Mouse (Mus musculus) urinary bladder, postnatal 14 days (tissue): ENCODE data around the gene Bcr.

Source experiments
- DNase-seq: peaks from one replicate; pipeline ENCODE4 v3.0.0; 2021; ENCODE audit warnings: low spot score

Gene Bcr

DNA sequence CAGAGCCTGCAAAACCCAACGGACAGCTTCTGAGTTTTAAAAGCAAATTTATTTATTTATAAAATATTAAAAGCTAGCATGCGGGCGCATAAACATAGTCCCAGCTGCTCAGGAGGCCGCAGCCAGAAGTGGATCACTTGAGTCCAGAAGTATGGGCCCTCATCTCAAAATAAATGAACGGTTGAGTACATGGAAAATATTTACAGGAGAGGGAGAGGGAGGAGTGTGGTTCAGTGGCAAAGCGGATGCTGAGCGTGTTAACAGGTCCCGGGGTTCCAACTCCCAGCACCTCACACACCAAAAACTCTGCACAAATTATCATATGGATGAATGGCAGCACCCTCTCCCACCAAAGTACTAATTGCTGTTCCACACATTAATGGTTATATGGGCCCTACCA, 2.1 kb upstream of the Bcr start:
- DNase-seq, result no peak

DNA sequence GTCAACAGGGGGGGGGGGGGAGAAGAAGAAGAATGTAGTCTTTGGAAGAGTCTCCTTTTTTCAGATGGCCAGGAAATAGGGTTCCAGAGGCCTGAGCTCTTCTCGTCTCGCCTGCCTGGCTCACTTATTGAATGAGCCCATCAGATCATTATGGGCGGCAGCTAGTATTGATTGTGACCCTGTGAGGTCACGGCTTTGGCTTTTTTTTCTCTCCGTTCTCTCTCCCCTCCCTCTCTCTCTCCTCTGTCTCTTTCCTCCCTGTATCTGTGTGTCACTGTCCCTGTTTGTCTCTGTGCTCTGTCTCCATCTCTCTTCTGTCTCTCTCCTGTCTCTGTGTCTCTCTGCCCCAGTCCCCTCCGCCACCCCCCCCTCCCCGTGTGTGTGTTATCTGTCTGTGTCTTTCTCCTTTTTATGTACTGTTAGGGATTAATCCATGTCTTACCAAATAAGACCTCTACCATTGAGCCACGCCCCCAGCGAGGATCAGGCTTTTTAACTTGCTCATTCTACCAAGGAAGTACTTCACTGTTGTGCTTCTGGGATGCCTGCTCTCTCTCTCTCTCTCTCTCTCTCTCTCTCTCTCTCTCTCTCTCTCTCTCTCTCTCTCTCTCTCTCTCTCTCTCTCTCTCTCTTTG, 1.5 kb upstream of the Bcr start:
- peak; percentile 45 for DNase-seq

- DNase-seq, result peak; percentile 78
Observed at GRCm38 (mm10) chr10:75059396-75059795, 996 bp upstream of the Bcr start.

DNA sequence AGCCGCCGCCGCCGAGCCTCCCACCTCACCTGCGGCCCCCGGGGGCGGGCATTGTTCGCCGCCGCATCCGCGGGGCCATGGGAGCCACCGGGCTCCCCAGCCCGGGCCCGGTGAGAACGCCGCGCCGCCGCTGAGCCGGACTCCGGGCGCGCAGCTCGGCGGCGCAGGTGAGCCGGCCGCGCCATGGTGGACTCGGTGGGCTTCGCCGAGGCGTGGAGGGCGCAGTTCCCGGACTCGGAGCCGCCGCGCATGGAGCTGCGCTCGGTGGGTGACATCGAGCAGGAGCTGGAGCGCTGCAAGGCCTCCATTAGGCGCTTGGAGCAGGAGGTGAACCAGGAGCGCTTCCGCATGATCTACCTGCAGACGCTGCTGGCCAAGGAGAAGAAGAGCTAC, 447 bp downstream of the Bcr start:
- peak; percentile 18 for DNase-seq

DNA sequence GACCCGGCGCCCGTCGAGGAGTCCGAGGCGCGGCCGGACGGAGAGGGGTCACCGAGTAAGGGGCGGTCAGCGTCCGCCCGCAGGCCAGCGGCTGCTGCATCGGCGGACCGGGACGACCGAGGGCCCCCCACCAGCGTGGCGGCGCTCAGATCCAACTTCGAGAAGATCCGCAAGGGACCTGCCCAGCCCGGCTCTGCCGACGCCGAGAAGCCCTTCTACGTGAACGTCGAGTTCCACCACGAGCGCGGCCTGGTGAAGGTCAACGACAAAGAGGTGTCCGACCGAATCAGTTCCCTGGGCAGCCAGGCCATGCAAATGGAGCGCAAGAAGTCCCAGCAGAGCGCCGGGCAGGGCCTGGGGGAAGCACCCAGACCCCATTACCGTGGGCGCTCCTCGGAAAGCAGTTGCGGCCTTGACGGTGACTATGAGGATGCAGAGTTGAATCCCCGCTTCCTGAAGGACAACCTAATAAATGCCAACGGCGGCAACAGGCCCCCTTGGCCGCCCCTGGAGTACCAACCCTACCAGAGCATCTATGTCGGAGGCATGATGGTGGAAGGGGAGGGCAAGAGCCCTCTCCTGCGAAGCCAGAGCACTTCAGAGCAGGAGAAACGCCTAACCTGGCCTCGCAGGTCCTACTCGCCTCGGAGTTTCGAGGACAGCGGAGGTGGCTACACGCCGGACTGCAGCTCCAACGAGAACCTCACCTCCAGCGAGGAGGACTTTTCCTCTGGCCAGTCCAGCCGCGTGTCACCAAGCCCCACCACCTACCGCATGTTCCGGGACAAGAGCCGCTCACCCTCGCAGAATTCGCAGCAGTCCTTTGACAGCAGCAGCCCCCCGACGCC, 1.2 kb downstream of the Bcr start:
- peak; percentile 29 for DNase-seq

DNA sequence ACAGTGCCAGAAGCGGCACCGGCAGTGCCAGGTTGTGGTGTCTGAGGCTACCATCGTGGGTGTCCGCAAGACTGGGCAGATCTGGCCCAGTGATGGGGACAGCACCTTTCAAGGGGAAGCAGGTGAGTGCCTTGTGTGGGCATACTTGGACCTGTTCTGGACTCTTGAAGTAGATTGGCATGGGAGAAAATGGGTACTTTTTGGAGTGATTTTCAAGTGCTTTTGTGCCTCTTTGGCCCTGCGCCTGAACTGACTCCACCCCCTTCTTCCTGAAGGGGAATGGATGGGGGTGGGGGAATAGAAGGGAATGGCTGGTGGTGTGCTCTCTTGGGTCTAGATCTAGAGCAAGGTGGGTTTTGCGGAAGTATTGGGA, 1.8 kb downstream of the Bcr start:
- peak; percentile 31 for DNase-seq

GRCm38 (mm10) chr10:75062621-75063020, 2.2 kb downstream of the Bcr start:
- no peak for DNase-seq

DNA sequence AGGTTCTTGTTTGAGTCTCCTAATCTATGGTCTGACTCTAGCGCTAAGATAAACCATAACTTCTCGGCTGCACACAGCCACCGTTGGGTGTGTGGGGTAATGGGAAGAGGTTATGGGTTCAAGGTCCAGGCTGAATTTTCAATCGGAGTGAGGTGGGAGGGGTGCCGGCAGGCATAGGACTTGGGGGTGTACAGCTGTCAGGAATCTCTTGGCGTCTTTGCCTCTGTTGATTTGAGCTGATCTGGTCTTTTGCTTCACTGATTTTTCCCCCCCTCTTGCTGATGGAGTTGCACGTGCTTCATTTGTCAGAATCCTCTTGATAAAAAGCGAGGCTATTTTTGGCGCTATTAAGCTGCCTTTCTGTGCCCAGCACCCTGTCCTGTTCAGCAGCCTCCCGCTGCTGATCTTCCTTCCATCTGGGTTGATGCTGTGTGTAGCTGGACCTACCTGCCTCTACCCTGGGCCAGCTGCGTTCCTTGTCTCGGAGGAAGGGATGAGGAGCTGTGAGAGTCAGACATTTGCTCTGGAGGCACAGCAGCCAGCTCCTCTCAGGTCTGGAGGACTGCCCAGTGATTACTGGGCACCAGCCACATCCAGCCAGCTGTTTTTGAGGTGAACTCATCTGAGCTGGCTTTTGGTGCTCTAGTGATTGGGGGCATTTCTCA, 3.0 kb downstream of the Bcr start:
- DNase-seq, result no peak

DNA sequence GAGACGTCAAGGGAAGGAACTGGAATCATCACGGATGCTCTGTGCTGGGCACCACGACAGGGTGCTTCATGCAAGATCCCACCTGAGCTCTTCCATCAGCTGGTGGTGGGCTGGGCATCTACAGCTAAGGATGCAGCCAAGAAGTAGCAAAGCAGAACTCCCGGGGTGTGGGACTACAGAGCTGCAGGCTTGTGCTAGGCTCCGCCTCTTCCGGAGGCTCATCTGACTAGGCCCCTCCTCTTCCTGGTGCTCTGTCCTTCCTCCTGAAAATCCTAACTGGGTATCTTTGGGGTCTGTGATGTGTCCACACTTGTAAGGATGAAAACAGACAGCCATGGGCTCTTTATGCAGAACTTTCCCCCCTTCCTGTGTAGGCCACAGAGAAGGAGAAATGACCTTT, 5.3 kb downstream of the Bcr start:
- no peak for DNase-seq

DNA sequence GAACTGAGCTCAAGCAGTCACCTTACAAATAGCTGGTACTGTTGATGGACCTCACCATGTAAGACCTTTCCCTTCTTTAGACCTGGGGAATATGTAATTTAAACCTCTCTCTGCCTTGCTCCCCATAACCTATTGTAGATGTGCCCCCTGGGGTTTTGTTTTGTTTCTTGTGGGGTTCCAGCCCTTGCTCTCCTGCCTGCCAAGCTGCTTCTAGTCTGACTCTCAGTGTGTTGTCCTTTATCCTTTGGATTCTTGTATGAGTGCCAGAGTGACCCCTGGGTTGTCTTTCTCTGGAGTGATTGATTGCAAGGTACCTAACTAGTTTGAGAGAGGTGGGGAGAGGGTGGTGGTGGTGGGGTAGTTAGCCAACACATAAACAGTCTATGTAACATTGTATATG, 7.1 kb downstream of the Bcr start:
- DNase-seq, result no peak

GRCm38 (mm10) chr10:75068086-75068485, 7.7 kb downstream of the Bcr start:
- DNase-seq, result no peak

- DNase-seq, result peak; percentile 28
Observed at GRCm38 (mm10) chr10:75068624-75069328, 8.4 kb downstream of the Bcr start.

GRCm38 (mm10) chr10:75070281-75070976, 10.0 kb downstream of the Bcr start:
- no peak for DNase-seq

DNA sequence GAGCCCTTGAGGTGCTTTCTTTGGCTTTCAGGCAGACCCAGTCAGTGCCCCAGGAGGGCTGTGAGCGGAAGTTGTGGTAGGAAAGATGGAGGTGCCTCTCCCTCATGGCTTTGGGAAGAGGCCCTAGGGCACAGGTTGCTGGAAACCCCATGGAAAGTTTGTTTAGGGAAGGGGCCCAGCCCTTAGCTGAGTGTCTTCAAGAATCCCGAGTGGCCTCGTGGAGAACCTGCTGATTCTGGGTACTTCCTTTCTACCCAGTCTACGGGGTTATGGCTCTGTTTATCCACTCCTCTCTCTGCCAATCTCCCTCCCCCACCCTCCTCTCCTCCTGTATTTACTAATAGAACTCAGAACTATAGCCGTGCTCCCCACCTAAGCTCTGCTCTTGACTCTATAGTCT, 15.3 kb downstream of the Bcr start:
- DNase-seq, result no peak

DNA sequence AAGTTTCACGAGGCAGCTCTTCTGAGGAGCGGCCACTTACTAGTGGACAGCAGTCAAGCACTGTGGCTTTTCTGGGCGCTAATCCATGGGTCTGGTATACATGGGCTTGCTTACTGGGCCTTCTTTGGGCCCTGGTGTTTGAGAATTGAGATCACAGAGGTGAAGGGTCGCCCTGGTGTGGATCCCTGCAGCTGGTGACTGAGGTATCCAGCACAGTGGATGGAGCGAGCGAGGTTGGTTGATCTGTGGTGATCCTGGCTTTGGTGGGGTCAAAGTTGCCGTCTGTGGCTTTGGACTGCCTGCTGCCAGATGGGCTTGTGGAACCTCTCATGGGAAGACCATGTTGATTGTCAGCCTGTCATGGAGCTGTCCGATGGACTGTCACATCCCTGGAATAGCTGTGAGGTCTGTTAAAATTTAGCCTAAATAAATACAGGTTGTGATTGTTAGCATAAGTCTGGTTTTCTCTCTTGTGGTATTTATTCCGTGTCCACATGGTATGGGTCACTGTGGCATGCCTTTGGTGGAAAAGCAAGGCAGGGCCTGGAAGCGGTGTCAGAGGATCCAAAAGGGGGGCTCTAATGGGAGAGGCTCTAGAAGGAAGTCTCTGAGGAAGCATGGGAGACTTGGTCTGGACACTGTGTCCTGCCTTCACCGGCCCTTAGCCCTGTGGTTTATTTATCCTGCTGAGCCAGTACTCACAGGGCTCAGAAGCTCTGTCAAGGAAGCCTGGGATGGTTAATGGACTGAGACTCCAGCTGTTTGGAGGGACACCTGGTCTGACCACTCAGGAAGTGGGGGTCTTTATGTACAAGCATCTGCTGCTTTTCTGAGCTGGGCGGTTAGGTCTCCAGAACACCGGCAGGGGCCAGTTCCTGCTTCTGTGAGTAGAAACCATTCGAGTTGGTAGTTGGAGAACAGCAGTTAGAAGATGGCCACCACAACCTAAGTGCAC, 18.1 kb downstream of the Bcr start:
- no peak for DNase-seq

GRCm38 (mm10) chr10:75085330-75085729, 24.9 kb downstream of the Bcr start:
- DNase-seq, result no peak

GRCm38 (mm10) chr10:75088471-75088870, 28.1 kb downstream of the Bcr start:
- DNase-seq, result no peak

- peak; percentile 33 for DNase-seq
Observed at GRCm38 (mm10) chr10:75091478-75092152, 31.2 kb downstream of the Bcr start.

GRCm38 (mm10) chr10:75093252-75093987, 33.0 kb downstream of the Bcr start:
- DNase-seq, result peak; percentile 20
